Mouse (Mus musculus): ENCODE data around the gene Gpr19.

The Gpr19 gene

DNA sequence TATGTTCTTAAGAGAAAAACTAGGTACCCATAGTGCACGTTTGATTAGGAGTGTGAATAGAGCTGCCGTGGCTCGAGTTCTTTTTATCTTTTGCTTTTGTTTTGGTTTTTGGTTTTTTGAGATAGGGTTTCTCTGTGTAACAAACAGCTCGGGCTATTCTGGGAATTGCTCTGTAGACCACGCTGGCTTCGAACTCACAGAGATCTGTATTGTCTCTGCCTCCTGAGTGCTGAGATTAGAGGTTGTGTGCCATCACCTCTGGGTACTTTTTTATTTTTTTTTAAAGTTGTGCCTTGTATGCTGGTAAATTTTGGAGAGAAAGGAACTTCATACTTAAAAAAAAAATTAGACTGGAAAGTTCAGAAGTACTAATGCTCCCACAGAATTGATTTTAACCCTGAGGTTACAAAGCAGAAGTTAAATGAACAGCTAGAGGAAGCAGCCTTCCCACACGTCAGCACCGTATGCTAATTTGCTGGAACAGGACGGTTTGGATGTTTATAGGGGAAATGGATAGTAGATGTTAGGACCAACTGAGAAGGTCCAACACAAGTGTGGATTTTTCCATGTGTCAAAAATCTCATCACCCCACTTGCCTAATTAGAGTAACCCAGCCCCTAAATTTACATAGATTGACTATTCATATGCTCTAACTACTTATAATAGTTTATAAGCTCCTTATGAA, 24.3 kb upstream of the Gpr19 start:
- DNase-seq (ENCODE audit: low spot score in 2 of 2): no peak

DNA sequence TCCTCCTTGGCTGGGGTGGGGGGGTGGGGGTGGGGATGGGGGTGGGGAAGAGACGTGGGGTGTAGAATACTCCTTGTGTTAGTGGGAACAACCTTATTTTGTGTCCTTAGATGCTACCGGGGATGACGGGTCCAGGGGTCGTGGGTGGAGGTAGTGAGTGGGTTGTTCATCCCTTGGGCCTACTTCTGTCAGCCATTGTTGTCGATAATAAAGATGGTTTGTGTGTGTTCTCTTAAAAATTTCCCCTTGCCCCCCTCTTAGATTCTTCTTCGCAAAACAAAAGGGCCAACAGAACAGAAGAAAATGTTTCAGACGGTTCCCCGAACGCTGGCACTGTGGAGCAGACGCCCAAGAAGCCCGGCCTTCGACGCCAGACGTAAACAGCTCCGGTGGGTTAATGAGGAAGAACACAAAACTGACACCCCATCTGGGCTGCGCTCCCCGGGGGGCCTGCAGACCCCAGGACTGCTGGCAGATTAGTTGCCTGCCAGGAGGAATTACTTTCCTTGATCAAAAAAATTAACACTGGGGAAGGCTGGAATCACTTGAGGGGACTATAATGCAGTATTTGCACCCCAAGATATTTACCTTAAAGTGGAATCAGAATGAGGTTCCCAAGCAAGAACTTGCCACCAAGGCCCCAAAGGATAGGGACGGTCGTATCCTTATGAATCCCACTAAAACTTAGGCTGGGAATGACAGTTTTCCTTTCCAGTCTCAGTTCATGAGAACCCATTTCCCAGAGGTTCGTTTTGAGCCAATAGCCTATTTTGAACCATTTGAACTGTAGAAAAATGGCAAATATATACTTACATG, 23.5 kb upstream of the Gpr19 start:
- DNase-seq (ENCODE audit: low spot score in 2 of 2): peak in 1 of 2 experiments; percentile 18

GRCm38 (mm10) chr6:134921014-134921694, 22.8 kb upstream of the Gpr19 start:
- DNase-seq (ENCODE audit: low spot score in 2 of 2): peak in 1 of 2 experiments; percentile 56

DNA sequence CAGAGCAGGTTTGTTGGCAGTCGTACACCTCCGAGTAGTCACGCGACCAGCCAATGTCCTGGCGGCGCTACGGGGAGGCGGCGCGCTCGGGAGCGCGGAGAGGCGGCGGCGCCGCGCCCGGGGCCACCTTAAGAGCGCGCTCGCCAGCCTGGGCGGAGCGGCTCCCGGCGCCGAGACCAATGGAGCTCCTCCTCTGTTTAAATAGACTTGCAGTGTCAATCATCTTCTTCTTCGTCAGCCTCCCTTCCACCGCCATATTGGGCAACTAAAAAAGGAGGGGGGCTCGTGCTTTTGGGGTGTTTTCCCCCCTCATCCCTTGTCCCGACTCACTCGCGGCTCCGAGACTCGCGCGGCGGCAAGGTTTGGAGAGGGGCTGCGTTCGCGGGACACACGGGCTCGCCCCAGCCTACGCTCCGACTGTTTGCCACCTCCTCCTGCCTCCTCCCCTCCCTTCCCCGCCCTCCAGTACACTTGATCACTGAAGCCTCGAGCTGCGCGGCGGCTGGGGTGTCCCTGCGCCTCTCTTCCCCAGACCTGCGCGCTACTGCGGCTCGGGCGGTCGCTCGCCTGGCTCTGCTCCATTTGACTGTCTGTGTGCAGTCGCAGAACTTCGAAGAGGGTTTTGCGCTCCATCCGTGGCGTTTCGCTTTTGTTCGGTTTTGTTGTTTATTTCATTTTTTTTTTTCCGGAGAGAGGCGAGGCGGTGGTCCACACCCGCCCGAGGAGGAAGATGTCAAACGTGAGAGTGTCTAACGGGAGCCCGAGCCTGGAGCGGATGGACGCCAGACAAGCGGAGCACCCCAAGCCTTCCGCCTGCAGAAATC, 22.0 kb upstream of the Gpr19 start, which contains the start of gene Cdkn1b:
Cdkn1b (plus strand) TSS at position 212 of the 824 bp plus-strand sequence.
- DNase-seq (ENCODE audit: low spot score in 2 of 2): peak; percentile 95 to 96

DNA sequence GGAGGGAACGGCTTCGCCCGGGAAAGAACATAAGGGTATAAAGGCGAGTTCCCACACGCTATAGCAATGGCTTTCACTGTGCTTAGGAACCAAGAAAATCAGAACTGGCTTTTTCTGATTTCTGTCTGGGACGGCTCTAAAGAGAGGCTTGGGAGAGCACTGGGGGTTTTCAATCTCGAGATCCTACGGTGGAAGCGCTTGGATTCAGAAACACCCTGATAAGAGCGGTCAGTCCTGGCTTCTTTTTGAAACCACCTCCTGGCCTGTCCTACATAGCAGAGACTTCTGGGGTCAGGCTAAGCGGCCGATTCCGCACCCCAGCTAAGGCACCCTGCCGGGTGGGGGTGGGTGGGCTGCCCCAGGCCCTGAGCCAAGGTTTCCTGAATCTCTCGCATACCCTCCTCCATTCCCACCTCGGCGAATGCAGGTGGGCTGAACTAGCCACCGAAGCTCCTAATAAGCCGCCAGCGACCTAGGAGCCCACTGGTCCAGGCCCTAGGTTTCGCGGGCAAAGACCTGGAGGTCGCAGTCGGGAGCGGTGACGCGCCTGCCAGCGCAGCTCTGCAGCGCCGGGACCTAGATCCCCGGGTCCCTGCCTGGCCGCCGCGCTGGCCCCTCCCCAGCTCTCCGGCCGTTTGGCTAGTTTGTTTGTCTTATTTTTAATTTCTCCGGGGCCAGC, 21.3 kb upstream of the Gpr19 start:
- no peak for DNase-seq (ENCODE audit: low spot score in 2 of 2)

DNA sequence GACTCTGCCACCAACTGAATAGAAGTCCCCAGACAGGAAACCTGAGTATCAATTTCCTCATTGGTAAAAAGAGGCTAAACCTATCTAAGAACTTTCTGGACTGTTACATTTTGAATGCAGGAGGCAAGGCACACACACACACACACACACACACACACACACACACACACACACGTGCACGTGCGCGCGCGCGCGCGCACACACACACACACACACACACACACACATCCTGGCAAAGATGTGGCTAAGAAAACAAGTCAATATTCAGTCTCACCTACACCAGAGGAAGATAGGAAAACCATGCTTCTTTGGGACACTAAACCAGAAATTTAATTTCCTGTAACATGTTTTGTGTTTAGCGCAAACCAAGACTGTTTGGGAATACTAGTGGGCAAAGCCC, 20.4 kb upstream of the Gpr19 start:
- DNase-seq (ENCODE audit: low spot score in 2 of 2): no peak

DNA sequence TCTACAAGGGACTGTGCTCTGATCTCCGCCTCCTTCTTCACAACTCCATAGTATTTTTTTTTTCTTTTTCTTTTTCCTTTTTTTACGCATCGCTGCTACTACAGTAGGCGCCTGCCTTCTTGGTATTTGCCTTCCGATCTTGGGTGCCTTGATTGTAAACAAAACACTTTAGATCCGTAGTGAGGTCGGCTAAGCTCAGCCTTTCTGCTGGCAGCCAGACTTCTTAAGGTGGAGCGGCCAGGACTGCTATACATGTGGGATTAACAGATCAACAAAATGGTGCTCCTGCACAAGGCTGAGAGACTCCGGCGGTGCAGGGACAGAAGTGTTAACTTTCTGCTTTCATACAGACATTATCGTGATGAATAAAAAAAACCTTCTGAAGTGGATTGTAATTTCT, 18.7 kb upstream of the Gpr19 start:
- DNase-seq (ENCODE audit: low spot score in 2 of 2): peak; percentile 73 to 77

- DNase-seq (ENCODE audit: low spot score in 2 of 2): no peak
These were observed 18.3 kb upstream of the Gpr19 start for GRCm38 (mm10) chr6:134916641-134917040.

DNA sequence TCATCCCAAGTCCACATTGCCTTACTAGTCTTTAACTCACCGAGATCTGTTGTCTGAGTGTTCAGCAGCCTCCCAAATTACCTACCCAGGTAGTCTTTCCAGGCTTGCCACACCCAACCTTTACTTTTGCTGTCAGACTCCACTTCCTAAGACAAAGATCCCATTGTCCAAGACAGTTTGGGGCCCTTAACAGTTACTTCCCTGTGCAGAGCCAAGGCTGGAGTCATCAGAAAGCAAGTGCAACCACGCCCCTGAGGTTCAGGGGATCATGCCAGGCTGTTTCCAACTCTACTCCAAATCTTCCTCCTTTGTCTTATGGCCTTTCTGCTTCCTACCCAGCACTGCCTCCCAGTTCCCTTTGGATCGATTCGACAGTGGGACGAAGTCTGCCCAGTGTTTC, 16.1 kb upstream of the Gpr19 start:
- no peak for DNase-seq (ENCODE audit: low spot score in 2 of 2)

DNA sequence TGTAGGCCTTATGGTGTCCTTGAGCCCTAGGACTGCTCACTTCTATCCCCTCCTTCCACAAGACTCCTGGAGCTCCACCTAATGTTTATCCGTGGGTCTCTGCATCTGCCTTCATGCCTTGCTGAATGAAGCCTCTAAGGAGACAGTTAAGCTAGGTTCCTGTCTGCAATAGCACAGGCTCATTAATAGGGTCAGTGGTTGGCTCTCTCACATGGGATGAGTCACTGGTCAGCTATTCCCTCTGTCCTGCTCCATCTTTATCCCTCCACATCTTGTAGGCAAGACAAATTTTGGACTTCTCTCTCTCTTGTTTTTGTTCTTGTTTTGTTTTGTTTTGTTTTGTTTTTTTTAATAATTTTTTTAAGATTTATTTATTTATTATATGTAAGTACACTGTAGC, 7.4 kb upstream of the Gpr19 start:
- DNase-seq (ENCODE audit: low spot score in 2 of 2): no peak

- DNase-seq (ENCODE audit: low spot score in 2 of 2): no peak
These were observed 5.8 kb upstream of the Gpr19 start for GRCm38 (mm10) chr6:134903891-134904884.

DNA sequence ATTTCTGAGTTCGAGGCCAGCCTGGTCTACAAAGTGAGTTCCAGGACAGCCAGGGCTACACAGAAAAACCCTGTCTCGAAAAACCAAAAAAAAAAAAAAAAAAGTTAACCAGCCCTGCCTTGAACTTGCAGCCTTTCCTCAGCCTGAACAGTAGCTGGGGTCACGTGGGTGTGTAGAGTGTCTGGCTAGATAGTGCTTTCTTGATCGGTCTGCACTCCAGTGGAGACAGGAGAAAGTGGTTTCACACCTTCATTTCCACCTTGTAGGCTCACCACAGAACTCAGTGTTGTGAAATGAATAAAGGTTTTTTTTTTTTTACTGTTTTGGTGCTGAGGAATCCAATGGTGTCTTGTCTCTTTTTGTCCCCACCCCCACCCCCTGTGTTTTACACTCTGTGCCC, 5.0 kb upstream of the Gpr19 start:
- DNase-seq (ENCODE audit: low spot score in 2 of 2): no peak

- peak; percentile 96 to 98 for DNase-seq (ENCODE audit: low spot score in 2 of 2)
These were observed 809 bp downstream of the Gpr19 start for GRCm38 (mm10) chr6:134897443-134898094.

DNA sequence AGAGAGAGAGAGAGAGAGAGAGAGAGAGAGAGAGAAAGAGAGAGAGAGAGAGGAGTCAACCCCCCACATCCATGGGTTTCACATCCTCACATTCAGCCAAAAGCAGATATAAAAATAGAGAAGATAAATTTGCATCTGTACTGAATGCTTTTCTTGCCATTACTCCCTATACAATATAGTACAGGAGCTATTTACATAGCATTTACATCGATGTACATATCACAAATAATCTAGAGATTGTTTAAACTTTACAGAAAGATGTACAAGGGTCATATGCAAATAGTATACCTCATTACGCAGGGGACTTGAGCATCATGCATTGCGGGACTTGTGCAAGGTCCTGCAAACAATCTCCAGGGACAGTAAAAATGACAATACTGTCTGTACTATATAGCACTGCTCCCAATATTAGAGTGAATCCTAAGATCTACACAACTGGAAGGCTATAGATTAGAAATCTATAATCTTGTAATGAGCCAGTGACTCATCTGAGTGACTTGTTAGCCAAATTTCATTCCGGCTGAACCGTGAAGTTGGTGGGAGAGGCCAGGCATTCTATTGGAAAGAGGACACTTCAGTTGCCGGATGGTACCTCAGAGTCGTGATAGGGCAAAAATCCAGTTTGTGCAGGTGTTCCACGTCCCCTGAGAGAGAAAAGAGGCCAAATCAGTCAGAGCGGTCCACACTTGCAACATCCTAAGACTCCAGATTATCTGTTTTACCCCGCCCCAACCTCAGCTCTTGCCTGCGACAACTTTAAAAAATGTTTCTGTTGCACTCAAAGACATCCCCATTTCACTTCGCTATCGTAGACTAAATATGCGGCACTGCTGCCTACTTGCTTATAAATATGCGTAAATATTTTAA, 1.6 kb downstream of the Gpr19 start:
- no peak for DNase-seq (ENCODE audit: low spot score in 2 of 2)

GRCm38 (mm10) chr6:134890436-134890835, 7.9 kb downstream of the Gpr19 start:
- no peak for DNase-seq (ENCODE audit: low spot score in 2 of 2)

GRCm38 (mm10) chr6:134889763-134890162, 8.6 kb downstream of the Gpr19 start:
- no peak for DNase-seq (ENCODE audit: low spot score in 2 of 2)

DNA sequence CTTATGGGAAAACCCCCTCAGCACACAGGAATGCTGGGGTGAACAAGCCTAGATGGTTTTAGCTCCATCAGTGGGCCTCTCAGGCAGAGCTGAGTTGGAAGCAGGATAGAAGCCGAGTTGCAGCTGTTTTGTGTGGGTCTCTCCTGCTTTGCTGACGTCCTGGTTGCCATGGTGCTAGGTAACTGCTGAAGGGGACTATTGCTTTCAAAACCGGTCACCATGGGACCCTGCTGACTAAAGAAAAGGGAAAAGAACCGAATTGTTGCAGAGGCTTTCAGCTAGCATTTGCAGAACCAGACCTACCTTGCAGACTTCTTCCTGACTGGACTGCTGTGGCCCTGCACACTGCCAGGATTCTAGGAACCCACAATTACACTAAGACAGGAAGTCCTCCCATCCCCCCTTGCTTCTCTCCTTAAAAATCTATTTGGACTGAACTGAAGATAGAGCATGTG, 9.8 kb downstream of the Gpr19 start:
- DNase-seq (ENCODE audit: low spot score in 2 of 2): no peak

All from heart, adult 9 months (tissue).